Mouse (Mus musculus) forebrain, embryonic 16.5 days (tissue): ENCODE data around the gene Pcgf2. TPM values are rescaled to one million over a fixed set of nuclear protein-coding genes. Genes with fewer than 3 reads are reported as not detected.

Experiments used
- ATAC-seq: fragments of 200-750 bp; cut with Nextera tagmentation; 2 replicates; pipeline ENCODE4 v1.8.0; 2017; ENCODE audit warnings: mild to moderate bottlenecking, moderate library complexity
- H3K27ac ChIP-seq: fragments of 300-500 bp; sonication (generic); 2 replicates; pipeline ENCODE4 v1.5.1; 2014; ENCODE audit warnings: low read length, control low read depth
- H3K27me3 ChIP-seq: fragments of 300-500 bp; sonication (generic); replicated peaks from 2 replicates; pipeline ENCODE4 v1.6.1; 2014; ENCODE audit warnings: low read length; ENCODE audit not compliant: control insufficient read depth, insufficient read depth
- H3K36me3 ChIP-seq: fragments of 300-500 bp; sonication (generic); 2 replicates; pipeline ENCODE4 v1.6.1; 2014; ENCODE audit not compliant: control insufficient read depth, insufficient read depth
- H3K4me1 ChIP-seq: fragments of 300-500 bp; sonication (generic); replicated peaks from 2 replicates; pipeline ENCODE4 v1.6.1; 2014; ENCODE audit warnings: low read length; ENCODE audit not compliant: control insufficient read depth, insufficient read depth
- H3K4me2 ChIP-seq: fragments of 300-500 bp; sonication (generic); 2 replicates; pipeline ENCODE4 v1.6.1; 2014; ENCODE audit warnings: mild to moderate bottlenecking, low read length, control low read depth
- H3K4me3 ChIP-seq: fragments of 300-500 bp; sonication (generic); replicated peaks from 2 replicates; pipeline ENCODE4 v1.5.1; 2014; ENCODE audit warnings: mild to moderate bottlenecking, low read length, control low read depth
- H3K9ac ChIP-seq: fragments of 300-500 bp; sonication (generic); replicated peaks from 2 replicates; pipeline ENCODE4 v1.6.1; 2014; ENCODE audit warnings: low read depth, low read length, control low read depth
- H3K9me3 ChIP-seq: fragments of 300-500 bp; sonication (generic); 2 replicates; pipeline ENCODE4 v1.6.1; 2016; ENCODE audit warnings: low read length; ENCODE audit not compliant: control insufficient read depth
- WGBS: fragments of 180-500 bp; shearing (Covaris S2); extraction: QIAGEN DNeasy Blood & Tissue Kit; methylation state at CpG from one replicate; pipeline ENCODE4 v1.1.7; 2014; 5-methylcytosine and 5-hydroxymethylcytosine counted together
- polyA plus RNA-seq: library from polyadenylated mRNA; unstranded; fragments of >200 nt; fragmentation: Nextera tagmentation; extraction: Ambion mirVana; gene quantifications from 2 replicates; pipeline ENCODE4 v1.2.1, GENCODE M21; 2015

Pcgf2 gene
- polyA plus RNA-seq, 1 experiment from 2014 or later: 19.8 TPM

GRCm38 (mm10) chr11:97721338-97721737 is 21.0 kb upstream of the Pcgf2 start:
- no peaks in the 10 kb centered on the region for H3K9me3 ChIP-seq
- no peaks in the 10 kb centered on the region for H3K4me1 ChIP-seq
- no peak overlapping the region for H3K4me2 ChIP-seq
- no peak overlapping the region for H3K9ac ChIP-seq
- WGBS: 91% methylated on average over 4 of the region's 4 CpGs
- no peak overlapping the region for H3K27ac ChIP-seq
- no peaks in the 10 kb centered on the region for H3K27me3 ChIP-seq
- no peak for ATAC-seq
- H3K4me3 ChIP-seq: no peak overlapping the region
- peaks cover 43% of the 10 kb centered on the region for H3K36me3 ChIP-seq

GRCm38 (mm10) chr11:97719041-97719440 is 18.7 kb upstream of the Pcgf2 start:
- no peak overlapping the region for H3K4me3 ChIP-seq
- no peaks in the 10 kb centered on the region for H3K9me3 ChIP-seq
- H3K36me3 ChIP-seq: peaks cover 32% of the 10 kb centered on the region
- no peak overlapping the region for H3K9ac ChIP-seq
- H3K27me3 ChIP-seq: no peaks in the 10 kb centered on the region
- WGBS: 83% methylated on average over 4 of the region's 4 CpGs
- H3K27ac ChIP-seq: no peak overlapping the region
- no peaks in the 10 kb centered on the region for H3K4me1 ChIP-seq
- no peak for ATAC-seq
- no peak overlapping the region for H3K4me2 ChIP-seq

GRCm38 (mm10) chr11:97718281-97718860 is 18.1 kb upstream of the Pcgf2 start:
- WGBS: 89% methylated on average over 15 of the region's 15 CpGs
- Histone ChIP-seq H3K27ac (no peak overlapping the region), H3K9ac (no peak overlapping the region), H3K36me3 (peaks cover 32% of the 10 kb centered on the region), H3K27me3 (no peaks in the 10 kb centered on the region), H3K4me2 (no peak overlapping the region), H3K4me1 (no peaks in the 10 kb centered on the region), H3K9me3 (no peaks in the 10 kb centered on the region), H3K4me3 (no peak overlapping the region)
- no peak for ATAC-seq

GRCm38 (mm10) chr11:97717369-97718280 is 17.3 kb upstream of the Pcgf2 start:
- no peaks in the 10 kb centered on the region for H3K9me3 ChIP-seq
- H3K27ac ChIP-seq: no peak overlapping the region
- H3K4me2 ChIP-seq: no peak overlapping the region
- peaks cover 34% of the 10 kb centered on the region for H3K36me3 ChIP-seq
- 88% methylated on average over 26 of the region's 26 CpGs for WGBS
- ATAC-seq: no peak
- H3K4me1 ChIP-seq: no peaks in the 10 kb centered on the region
- no peaks in the 10 kb centered on the region for H3K27me3 ChIP-seq
- H3K9ac ChIP-seq: no peak overlapping the region
- no peak overlapping the region for H3K4me3 ChIP-seq

- no peak overlapping the region for H3K4me3 ChIP-seq
- no peak overlapping the region for H3K4me2 ChIP-seq
- H3K27me3 ChIP-seq: no peaks in the 10 kb centered on the region
- H3K4me1 ChIP-seq: no peaks in the 10 kb centered on the region
- no peak for ATAC-seq
- peaks cover 20% of the 10 kb centered on the region for H3K36me3 ChIP-seq
- H3K9me3 ChIP-seq: no peaks in the 10 kb centered on the region
- 91% methylated on average over 8 of the region's 8 CpGs for WGBS
- H3K27ac ChIP-seq: no peak overlapping the region
- H3K9ac ChIP-seq: no peak overlapping the region
These were observed 15.7 kb upstream of the Pcgf2 start for GRCm38 (mm10) chr11:97716021-97716420.

GRCm38 (mm10) chr11:97714784-97715760 is 14.8 kb upstream of the Pcgf2 start:
- Histone ChIP-seq H3K9me3 (no peaks in the 10 kb centered on the region), H3K27me3 (no peaks in the 10 kb centered on the region), H3K36me3 (peaks cover 19% of the 10 kb centered on the region), H3K4me1 (no peaks in the 10 kb centered on the region), H3K4me2 (no peak overlapping the region), H3K4me3 (no peak overlapping the region), H3K9ac (no peak overlapping the region), H3K27ac (no peak overlapping the region; the same call in 1 of the 2 replicates)
- ATAC-seq: no peak
- WGBS: 87% methylated on average over 14 of the region's 14 CpGs

- ATAC-seq: no peak
- Histone ChIP-seq H3K4me3 (no peak overlapping the region), H3K36me3 (peaks cover 14% of the 10 kb centered on the region), H3K27ac (no peak overlapping the region), H3K9me3 (no peaks in the 10 kb centered on the region), H3K27me3 (no peaks in the 10 kb centered on the region), H3K4me2 (no peak overlapping the region), H3K4me1 (no peaks in the 10 kb centered on the region), H3K9ac (no peak overlapping the region)
- 96% methylated on average over 3 of the region's 3 CpGs for WGBS
These were observed 14.1 kb upstream of the Pcgf2 start for GRCm38 (mm10) chr11:97714356-97714755.

GRCm38 (mm10) chr11:97713896-97714295 is 13.6 kb upstream of the Pcgf2 start:
- no peaks in the 10 kb centered on the region for H3K4me1 ChIP-seq
- H3K27me3 ChIP-seq: no peaks in the 10 kb centered on the region
- ATAC-seq: no peak
- no peak overlapping the region for H3K4me3 ChIP-seq
- WGBS: 86% methylated on average over 8 of the region's 8 CpGs
- H3K9me3 ChIP-seq: no peaks in the 10 kb centered on the region
- H3K9ac ChIP-seq: no peak overlapping the region
- H3K4me2 ChIP-seq: no peak overlapping the region
- peaks cover 13% of the 10 kb centered on the region for H3K36me3 ChIP-seq
- no peak overlapping the region for H3K27ac ChIP-seq

GRCm38 (mm10) chr11:97712286-97712685 is 12.0 kb upstream of the Pcgf2 start:
- H3K4me1 ChIP-seq: no peaks in the 10 kb centered on the region
- H3K4me2 ChIP-seq: no peak overlapping the region
- no peak overlapping the region for H3K27ac ChIP-seq
- no peak overlapping the region for H3K9ac ChIP-seq
- no peaks in the 10 kb centered on the region for H3K9me3 ChIP-seq
- ATAC-seq: no peak
- H3K36me3 ChIP-seq: peaks cover 19% of the 10 kb centered on the region
- no peak overlapping the region for H3K4me3 ChIP-seq
- no peaks in the 10 kb centered on the region for H3K27me3 ChIP-seq
- WGBS: 94% methylated on average over 15 of the region's 15 CpGs
